Mouse (Mus musculus): ENCODE results near the gene Fam98c.
A peak's percentile ranks its signal among the peaks of the same experiment; 100 is the strongest.
"Not testable (repeated sequence)": the region's sequence is repeated elsewhere in the genome, so short reads cannot be mapped to it uniquely, and the experiment has no call there.

Fam98c gene

DNA sequence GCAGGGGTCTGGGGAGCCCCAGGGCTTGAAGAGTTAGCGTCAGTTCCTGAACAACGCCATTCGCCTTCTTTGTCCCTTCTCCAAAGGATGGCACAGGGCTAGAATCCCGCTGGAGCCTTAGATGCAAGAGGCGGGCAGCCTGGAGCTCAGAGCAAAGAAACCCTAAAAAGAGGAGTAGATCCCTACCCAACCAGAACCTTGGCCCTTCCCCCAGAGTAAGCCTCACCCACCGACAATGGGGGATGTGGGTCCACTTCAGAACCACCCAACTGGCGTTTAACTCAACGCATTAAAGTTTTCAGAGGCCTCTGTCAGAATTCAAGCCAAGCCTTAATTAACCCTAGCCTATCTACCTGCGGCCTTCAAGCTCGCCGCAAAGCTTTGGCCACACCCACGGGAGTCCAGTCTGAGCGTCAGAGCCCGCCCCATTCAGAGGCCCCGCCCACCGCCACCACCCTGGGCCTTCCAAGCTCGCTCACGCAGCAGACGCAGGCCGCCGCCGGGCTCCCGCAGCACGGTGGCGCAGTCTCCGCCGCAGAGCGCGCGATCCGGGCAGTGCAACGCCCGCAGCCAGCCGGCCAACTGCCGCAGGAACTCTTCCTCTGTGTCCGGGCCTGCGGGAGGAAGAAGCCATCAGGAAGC is 717 bp downstream of the Fam98c start:
- DNase-seq: peak; percentile 95 to 96

GRCm38 (mm10) chr7:29154018-29154720 is 1.9 kb downstream of the Fam98c start:
- peak in 1 of 2 experiments; percentile 39 for DNase-seq

GRCm38 (mm10) chr7:29151486-29151885 is 4.5 kb downstream of the Fam98c start:
- no peak for DNase-seq

GRCm38 (mm10) chr7:29148771-29149170 is 7.3 kb downstream of the Fam98c start:
- no peak for DNase-seq

DNA sequence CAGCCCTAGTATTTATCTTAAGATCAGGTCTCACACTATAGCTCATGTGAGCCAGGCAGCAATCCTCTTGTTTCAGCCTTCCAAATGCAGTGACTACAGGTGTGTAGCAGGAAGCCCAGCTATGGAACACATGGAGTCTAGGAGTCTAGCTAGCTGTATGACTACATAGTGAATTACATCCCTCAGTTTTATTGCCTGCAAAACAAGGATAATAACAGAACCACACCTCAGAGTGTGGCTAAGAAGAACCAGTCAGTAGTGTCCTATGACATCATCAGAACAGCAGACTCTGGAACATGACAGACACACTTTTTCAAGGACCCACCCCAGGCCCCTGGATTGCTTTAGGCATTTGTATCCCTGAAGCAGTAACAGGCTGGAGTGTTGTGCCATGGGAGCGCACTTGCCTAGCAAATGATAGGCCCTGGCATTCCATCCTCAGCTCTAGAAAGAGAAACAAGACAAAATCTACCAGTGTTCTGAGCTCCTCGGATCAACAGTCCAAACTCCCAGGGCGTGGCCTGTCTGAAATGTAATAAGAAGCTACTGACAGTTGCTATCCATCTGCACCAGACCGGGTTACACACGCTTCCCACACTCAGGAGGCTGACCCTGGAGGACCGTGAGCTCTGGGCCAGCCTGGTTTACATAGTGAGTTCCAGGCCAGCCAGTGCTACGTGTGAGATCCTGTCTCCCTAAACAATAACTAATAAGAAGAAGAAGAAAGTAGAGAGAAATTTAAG is 9.2 kb downstream of the Fam98c start:
- DNase-seq: no peak

GRCm38 (mm10) chr7:29144006-29144405 is 12.0 kb downstream of the Fam98c start:
- DNase-seq: no peak

DNA sequence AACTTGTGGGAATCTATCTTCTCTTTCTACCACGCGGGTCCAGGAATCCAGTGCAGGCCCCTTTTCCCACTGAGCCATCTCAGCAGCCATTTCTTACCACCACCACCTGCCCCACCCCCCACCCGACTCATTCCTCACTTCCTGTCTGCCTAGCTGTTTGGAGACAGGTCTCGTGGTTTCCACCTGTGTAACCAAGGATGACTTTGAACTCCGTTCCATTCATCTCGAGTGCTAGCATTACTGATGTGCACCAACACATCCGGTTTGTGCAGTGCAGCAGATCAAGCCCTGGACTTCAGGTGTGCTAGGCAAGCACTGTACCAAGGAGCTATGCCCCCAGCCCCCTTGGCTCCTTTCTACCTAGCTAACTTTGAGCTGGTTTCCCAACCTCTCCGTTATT is 14.6 kb downstream of the Fam98c start:
- no peak for DNase-seq

DNA sequence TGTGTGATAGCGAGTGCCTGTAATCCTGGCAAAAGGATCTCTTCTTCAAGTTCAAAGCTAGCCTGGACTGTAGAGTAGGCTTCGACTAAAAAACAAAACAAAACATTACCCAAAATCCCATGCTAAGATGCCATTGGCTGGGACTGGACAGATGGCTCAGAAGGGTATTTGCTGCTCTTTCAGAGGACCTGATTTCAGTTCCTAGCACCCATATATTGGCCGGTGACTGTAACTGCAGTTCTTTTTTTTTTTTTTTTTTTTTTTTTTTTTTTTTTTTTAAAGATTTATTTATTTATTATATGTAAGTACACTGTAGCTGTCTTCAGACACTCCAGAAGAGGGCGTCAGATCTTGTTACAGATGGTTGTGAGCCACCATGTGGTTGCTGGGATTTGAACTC is 16.8 kb downstream of the Fam98c start:
- DNase-seq: not testable (repeated sequence)

DNA sequence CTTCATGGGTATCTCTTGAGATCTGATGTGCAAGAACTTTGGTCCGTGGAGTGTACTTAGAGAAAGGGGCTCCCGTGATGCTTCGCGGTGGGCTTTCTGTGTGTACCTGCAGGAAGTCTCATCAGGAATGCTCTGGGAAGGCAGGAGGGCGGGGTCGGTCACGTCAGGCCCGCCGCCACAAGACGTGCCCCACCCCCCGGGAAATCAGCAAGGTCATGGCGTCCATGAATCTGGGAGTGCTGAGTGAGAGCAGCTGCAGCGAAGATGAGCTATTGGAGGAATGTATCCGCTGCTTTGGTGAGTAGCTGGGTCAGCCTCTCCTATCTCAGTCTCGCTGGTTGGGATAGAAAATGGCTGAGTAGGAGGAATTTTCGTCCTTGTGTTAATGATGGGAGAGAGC is 18.6 kb downstream of the Fam98c start:
- no peak for DNase-seq

DNA sequence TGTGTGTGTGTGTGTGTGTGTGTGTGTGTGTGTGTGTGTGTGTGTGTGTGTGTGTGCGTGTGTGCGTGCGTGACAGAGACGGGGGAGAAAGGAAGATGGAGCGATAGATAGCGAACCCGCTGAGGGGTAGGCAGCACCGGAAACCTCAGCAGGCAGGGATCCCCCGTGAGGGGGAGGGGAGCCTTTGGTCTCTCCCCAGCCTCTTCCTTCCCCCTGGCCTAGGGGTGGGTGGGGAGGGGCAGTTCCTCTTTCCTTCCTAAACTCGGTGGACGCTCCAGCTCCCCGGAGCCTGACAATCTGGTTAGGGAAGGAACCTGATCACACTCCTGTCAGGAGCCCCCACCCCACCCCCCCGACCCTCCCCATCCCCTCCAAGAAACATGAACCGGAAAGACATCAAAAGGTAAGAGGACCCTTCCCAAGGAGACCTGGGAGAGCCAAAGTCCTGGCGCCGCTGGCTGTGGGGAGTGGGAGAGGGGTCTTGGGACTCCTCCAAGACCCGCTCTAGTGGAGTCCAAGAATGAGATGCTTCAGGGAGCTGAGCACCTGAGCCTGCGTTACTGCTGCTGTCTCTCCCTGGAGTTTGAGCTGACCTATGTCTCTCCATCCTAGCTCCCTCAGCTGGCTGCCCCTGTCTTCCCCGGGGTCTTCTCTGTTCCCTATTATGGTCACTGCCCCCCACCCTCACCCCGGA is 21.2 kb downstream of the Fam98c start, which contains the start of gene Rasgrp4:
Gene Rasgrp4, plus strand, starts transcription at position 159 of the 694 bp plus-strand sequence.
- DNase-seq: peak; percentile 30 to 39

DNA sequence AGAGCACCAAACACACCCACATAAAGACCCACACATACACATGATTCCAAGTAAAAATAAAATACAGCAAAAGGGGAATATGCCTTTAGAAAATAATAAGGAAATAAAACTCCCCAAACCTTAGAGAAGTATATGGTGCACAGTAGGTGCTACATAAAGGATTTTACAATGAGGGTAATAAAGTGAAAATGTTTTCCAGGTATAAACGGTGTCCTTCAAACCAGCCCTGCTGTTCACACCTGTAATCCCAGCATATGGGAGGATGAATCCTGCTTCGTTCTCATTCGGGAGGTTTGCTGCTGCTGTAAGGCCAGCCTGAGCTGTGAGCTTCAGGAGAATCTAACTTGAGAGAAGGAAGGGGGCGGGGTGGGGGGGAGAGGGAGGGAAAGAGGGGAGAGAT is 21.8 kb downstream of the Fam98c start:
- DNase-seq: no peak

DNA sequence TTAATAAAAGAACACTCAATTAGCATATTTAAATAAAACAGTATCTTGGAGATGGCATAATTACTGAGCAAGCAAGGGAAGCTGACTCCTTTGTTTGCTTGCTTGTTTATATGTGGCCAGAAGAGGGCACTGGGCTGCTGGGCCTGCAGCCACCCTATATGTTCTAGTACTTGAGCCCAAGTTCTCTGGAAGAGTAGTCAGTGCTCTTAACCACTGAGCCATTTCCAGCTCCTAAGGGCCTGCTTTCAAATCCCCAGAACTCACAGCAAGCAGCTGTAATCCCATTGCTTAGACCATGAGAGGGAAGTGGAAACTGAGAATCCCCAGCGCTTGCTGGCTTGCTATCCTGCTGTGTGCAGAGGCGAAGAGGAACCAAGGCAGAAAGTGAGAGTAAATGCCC is 27.3 kb downstream of the Fam98c start:
- peak in 1 of 2 experiments; percentile 23 for DNase-seq

- DNase-seq: peak; percentile 33 to 36
These were observed 29.7 kb downstream of the Fam98c start for GRCm38 (mm10) chr7:29126173-29126915.

DNA sequence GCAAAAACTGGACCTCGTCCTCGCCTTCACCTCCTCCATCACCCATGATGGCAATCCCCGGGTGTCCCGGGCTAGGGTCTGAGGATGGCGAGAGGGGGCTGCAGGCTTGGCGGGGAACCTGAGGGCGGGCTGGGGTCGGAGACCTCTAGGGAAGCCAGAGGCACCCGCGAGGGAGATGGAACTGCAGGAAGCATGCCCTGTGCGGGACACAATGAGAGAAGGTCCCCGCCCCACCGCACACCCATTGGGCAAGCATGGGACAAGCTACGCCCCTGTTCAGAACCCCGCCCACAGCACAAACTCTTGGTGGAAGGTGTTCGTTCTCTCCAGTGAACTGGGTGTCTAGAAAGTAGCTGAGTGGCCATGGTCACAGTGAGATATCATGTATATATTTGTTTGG is 31.1 kb downstream of the Fam98c start, which contains the start of gene Ryr1:
Gene Ryr1, minus strand, starts transcription at position 210 of the 400 bp plus-strand sequence.
- peak; percentile 32 to 44 for DNase-seq

DNA sequence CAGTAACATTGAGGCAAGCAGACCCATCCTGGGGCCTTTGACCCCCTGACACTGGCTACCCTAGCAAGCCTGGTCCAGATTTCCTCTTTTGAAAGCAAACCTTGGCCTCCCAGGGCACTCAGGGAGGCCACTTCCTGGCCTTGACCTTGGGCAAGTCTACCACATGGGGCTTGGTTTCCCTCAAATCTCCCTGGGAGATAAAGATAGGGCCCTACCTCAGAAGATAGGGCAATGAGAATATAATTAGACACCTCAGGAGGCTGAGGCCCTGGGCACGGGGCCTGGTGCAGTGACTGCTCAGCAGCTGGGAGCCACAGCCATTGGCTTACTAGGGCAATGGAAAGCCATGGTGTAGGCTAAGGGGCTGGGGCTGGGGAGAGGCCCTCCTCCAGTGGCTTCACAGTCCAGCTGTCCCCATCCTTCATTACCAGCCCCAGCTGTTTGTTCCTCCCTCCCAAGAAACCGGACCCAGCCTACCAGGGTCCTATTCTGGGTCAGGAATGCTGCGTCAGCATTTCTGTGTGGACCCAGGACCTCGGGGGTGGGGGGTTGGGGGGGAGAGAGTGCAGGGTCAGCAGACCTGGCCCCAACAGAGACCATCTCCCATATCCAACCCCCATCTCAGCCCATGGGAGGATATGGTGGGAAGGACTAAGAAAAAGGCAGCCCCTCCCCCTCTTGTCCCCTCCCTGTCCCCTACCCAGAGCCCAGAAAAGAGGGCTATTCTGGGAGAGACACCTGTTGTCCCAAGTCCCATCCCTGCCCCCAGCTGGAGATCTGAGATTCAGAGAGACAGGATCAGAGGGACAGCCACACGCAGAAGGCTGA is 32.3 kb downstream of the Fam98c start:
- no peak for DNase-seq

- no peak for DNase-seq
These were observed 33.2 kb downstream of the Fam98c start for GRCm38 (mm10) chr7:29122821-29123220.

- DNase-seq: no peak
These were observed 36.5 kb downstream of the Fam98c start for GRCm38 (mm10) chr7:29119526-29119925.

GRCm38 (mm10) chr7:29118142-29118851 is 37.7 kb downstream of the Fam98c start:
- DNase-seq: no peak

GRCm38 (mm10) chr7:29108992-29109955 is 46.8 kb downstream of the Fam98c start:
- peak; percentile 72 to 82 for DNase-seq
